Mouse (Mus musculus): ENCODE measurements at regions not wholly inside any gene's neighbourhood (a gene's known extent, or its start where the extent isn't known, plus 50 kb on each side); places are given as distances from the start of the nearest gene placed in this dataset.

DNA sequence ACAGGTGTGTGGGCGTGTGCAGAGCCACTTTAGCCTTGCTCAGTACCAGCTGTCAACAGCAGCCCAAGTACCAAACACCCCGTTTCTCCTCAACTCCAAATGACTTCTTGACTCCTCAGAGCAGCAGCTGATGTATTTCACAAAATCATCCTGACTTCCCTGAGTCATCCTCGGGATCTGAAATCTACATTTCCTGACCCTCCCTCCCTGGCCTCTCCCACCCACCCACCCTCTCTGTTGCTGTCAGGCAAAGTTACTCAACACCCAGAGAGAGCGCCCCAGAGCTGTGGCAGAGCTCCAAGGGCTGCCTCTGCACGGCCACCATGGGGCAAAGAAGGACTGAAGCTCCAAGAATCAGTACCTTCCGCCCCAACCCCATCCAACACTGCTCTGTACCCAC, 83.5 kb upstream of the Cyp1b1 start:
- Histone ChIP-seq H3K27me3 (ENCODE audit: control insufficient read depth, insufficient read depth, low read length) (no peaks in the 10 kb centered on the region), H3K4me2 (replicated peaks; ENCODE audit: low read depth) (no peak overlapping the region), H3K4me3 (ENCODE audit: low read depth, low read length) (no peak overlapping the region), H3K9ac (ENCODE audit: low read length) (no peak overlapping the region), H3K9me3 (ENCODE audit: control insufficient read depth, low read length) (no peaks in the 10 kb centered on the region), H3K27ac (replicated peaks) (no peak overlapping the region), H3K36me3 (ENCODE audit: control insufficient read depth, insufficient read depth, low read length) (no peaks in the 10 kb centered on the region), H3K4me1 (replicated peaks; ENCODE audit: control insufficient read depth, insufficient read depth) (no peaks in the 10 kb centered on the region)
- no peak for DNase-seq (ENCODE audit: low spot score)
- ATAC-seq (ENCODE audit: low FRiP score, low TSS enrichment): no peak
- TF ChIP-seq EP300 (optimal IDR thresholded peaks at IDR 0.05) (no peak), CTCF (IDR thresholded peaks at IDR 0.05; ENCODE audit: low read depth) (no peak)
- WGBS: 62% methylated on average over 6 of the region's 6 CpGs

DNA sequence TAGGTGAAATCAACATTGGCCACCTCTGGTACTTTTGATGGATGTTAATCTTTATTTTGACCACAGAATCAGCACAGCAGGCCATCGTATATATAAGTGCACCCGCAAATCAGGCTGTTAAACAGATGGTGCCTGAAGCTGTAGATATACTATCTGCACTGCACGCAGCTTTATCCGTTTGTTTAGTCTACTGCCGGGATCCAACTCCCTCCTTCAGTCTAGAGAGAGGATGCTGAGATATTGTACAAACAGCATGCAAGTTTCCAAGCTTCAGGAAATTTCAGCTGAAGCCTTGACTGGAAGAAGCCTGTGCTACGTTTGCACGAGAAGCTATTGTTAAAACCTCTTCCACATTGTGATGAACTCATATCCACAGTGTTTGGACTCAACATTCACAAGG, 75.3 kb upstream of the Cyp1b1 start:
- WGBS: 31% methylated on average over 7 of the region's 7 CpGs
- no peak for TF ChIP-seq CTCF (IDR thresholded peaks at IDR 0.05; ENCODE audit: low read depth)
- TF ChIP-seq EP300 (optimal IDR thresholded peaks at IDR 0.05): no peak
- H3K9ac ChIP-seq (ENCODE audit: low read length): no peak overlapping the region
- H3K27me3 ChIP-seq (ENCODE audit: control insufficient read depth, insufficient read depth, low read length): no peaks in the 10 kb centered on the region
- no peak overlapping the region; the same call in 1 of the 2 replicates for H3K27ac ChIP-seq (replicated peaks)
- no peak overlapping the region for H3K4me3 ChIP-seq (ENCODE audit: low read depth, low read length)
- H3K4me2 ChIP-seq (replicated peaks; ENCODE audit: low read depth): no peak overlapping the region
- H3K36me3 ChIP-seq (ENCODE audit: control insufficient read depth, insufficient read depth, low read length): no peaks in the 10 kb centered on the region
- DNase-seq (ENCODE audit: low spot score): no peak
- H3K4me1 ChIP-seq (replicated peaks; ENCODE audit: control insufficient read depth, insufficient read depth): no peaks in the 10 kb centered on the region
- no peak; the same call in 1 of the 2 replicates for ATAC-seq (ENCODE audit: low FRiP score, low TSS enrichment)
- no peaks in the 10 kb centered on the region for H3K9me3 ChIP-seq (ENCODE audit: control insufficient read depth, low read length)

DNA sequence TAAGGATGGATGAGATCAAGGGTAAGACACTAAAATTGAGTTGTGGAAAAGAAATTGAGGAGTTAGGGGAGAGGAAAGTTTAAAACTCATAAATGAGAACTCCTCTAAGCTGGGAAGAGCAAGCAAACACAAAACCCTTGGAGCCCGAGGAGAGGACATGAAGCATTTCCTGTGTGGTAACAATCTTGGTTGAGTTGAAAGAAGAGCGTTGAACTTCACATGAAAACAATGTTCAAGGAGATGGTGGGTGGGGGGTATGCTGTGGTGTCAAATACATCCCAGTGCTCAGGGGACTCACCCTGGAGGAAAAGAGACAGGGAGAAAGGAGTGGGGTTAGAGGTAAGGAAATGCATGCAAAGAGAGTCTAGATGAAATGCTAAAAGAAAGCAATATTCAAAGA, 72.3 kb upstream of the Cyp1b1 start:
- Histone ChIP-seq H3K4me1 (replicated peaks; ENCODE audit: control insufficient read depth, insufficient read depth) (no peaks in the 10 kb centered on the region), H3K9me3 (ENCODE audit: control insufficient read depth, low read length) (no peaks in the 10 kb centered on the region), H3K27me3 (ENCODE audit: control insufficient read depth, insufficient read depth, low read length) (no peaks in the 10 kb centered on the region), H3K27ac (replicated peaks) (no peak overlapping the region), H3K4me2 (replicated peaks; ENCODE audit: low read depth) (no peak overlapping the region), H3K4me3 (ENCODE audit: low read depth, low read length) (no peak overlapping the region), H3K9ac (ENCODE audit: low read length) (no peak overlapping the region), H3K36me3 (ENCODE audit: control insufficient read depth, insufficient read depth, low read length) (no peaks in the 10 kb centered on the region)
- TF ChIP-seq EP300 (optimal IDR thresholded peaks at IDR 0.05) (no peak), CTCF (IDR thresholded peaks at IDR 0.05; ENCODE audit: low read depth) (no peak)
- DNase-seq (ENCODE audit: low spot score) (no peak), ATAC-seq (ENCODE audit: low FRiP score, low TSS enrichment) (no peak)
- WGBS: 62% methylated on average over 2 of the region's 2 CpGs

DNA sequence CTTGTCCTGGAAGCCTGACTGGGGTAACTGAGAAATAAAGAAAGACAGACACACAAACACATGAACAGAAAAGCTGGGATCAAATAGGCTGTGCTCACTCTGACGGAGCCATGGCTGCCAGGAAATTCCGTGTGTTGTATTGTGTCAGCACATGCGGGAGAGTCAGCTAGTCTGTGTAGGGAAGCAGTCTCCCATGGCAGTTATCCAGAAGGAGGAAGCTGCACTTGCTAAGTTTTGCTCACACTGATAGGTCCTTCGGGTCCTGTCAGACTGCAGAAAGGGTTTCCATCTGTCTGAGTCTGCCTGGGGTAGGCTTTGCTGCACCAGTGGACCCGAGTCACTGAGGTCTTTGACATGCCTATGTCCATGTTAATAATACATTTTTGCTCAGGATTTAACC, 71.8 kb upstream of the Cyp1b1 start:
- no peak for DNase-seq (ENCODE audit: low spot score)
- Histone ChIP-seq H3K9me3 (ENCODE audit: control insufficient read depth, low read length) (no peaks in the 10 kb centered on the region), H3K27me3 (ENCODE audit: control insufficient read depth, insufficient read depth, low read length) (no peaks in the 10 kb centered on the region), H3K4me3 (ENCODE audit: low read depth, low read length) (no peak overlapping the region), H3K27ac (replicated peaks) (no peak overlapping the region), H3K9ac (ENCODE audit: low read length) (no peak overlapping the region), H3K4me1 (replicated peaks; ENCODE audit: control insufficient read depth, insufficient read depth) (no peaks in the 10 kb centered on the region), H3K36me3 (ENCODE audit: control insufficient read depth, insufficient read depth, low read length) (no peaks in the 10 kb centered on the region), H3K4me2 (replicated peaks; ENCODE audit: low read depth) (no peak overlapping the region)
- 0 out of 2 replicates have a peak, but pooled peaks have one; percentile 18 for ATAC-seq (ENCODE audit: low FRiP score, low TSS enrichment)
- 44% methylated on average over 5 of the region's 5 CpGs for WGBS
- TF ChIP-seq CTCF (IDR thresholded peaks at IDR 0.05; ENCODE audit: low read depth): no peak
- no peak for TF ChIP-seq EP300 (optimal IDR thresholded peaks at IDR 0.05)

DNA sequence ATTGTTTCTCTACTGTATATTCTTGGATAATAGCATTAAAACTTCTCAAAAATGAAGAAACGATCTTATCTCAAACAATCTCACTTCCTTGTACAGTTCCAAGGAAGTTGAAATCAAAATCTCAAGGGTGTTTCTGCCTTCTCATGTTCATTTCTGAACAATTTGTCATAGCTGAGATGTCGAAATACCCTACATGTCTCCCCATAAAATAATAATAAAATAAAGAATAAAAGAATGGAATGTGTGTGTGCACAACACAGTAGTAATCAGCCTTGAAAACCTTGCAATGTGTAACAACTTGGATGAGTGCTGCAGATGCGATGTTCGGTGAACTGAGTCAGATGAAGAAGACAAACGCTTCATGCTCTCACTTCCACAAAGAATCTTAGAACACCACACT, 71.4 kb upstream of the Cyp1b1 start:
- H3K9me3 ChIP-seq (ENCODE audit: control insufficient read depth, low read length): no peaks in the 10 kb centered on the region
- H3K4me3 ChIP-seq (ENCODE audit: low read depth, low read length): no peak overlapping the region
- H3K4me2 ChIP-seq (replicated peaks; ENCODE audit: low read depth): no peak overlapping the region
- H3K27ac ChIP-seq (replicated peaks): no peak overlapping the region
- no peaks in the 10 kb centered on the region for H3K27me3 ChIP-seq (ENCODE audit: control insufficient read depth, insufficient read depth, low read length)
- ATAC-seq (ENCODE audit: low FRiP score, low TSS enrichment): no peak
- no peak for TF ChIP-seq CTCF (IDR thresholded peaks at IDR 0.05; ENCODE audit: low read depth)
- no peak for TF ChIP-seq EP300 (optimal IDR thresholded peaks at IDR 0.05)
- WGBS: 82% methylated on average over 5 of the region's 5 CpGs
- no peaks in the 10 kb centered on the region for H3K36me3 ChIP-seq (ENCODE audit: control insufficient read depth, insufficient read depth, low read length)
- H3K9ac ChIP-seq (ENCODE audit: low read length): no peak overlapping the region
- H3K4me1 ChIP-seq (replicated peaks; ENCODE audit: control insufficient read depth, insufficient read depth): no peaks in the 10 kb centered on the region
- no peak for DNase-seq (ENCODE audit: low spot score)

DNA sequence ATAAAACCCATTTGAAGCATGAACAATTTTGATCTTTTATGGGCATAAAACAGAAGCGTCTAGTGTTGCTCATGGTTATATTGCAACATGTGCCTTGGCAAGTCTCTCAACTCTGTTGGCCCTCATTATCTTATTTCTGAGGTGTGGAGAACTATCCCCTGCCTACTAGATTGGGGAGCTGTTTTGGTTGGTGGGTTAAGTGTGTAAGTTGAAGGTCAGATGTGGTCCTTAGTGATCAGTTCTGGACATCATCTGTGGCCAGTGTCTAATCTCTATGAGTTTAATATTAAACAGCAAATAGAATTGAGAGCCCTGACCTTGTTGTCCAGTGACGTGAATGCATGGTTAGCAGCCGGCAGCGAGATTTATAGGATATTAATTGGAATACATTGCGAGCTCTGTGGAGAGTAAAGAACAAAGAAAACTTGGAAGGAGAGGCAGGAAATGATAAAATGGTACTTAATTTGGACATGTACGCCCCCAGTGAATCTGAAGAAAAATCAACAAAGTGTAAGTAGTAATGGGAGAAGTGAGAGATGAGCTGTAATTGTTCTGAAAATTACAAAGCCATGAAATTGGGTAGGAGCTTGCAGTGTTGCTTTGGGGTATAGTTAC, 69.5 kb upstream of the Cyp1b1 start:
- Histone ChIP-seq H3K9ac (ENCODE audit: low read length) (no peak overlapping the region), H3K4me1 (replicated peaks; ENCODE audit: control insufficient read depth, insufficient read depth) (no peaks in the 10 kb centered on the region), H3K9me3 (ENCODE audit: control insufficient read depth, low read length) (no peaks in the 10 kb centered on the region), H3K36me3 (ENCODE audit: control insufficient read depth, insufficient read depth, low read length) (no peaks in the 10 kb centered on the region), H3K4me3 (ENCODE audit: low read depth, low read length) (no peak overlapping the region), H3K4me2 (replicated peaks; ENCODE audit: low read depth) (no peak overlapping the region), H3K27me3 (ENCODE audit: control insufficient read depth, insufficient read depth, low read length) (no peaks in the 10 kb centered on the region), H3K27ac (replicated peaks) (no peak overlapping the region)
- ATAC-seq (ENCODE audit: low FRiP score, low TSS enrichment) (no peak), DNase-seq (ENCODE audit: low spot score) (no peak)
- TF ChIP-seq EP300 (optimal IDR thresholded peaks at IDR 0.05) (no peak), CTCF (IDR thresholded peaks at IDR 0.05; ENCODE audit: low read depth) (no peak)
- 71% methylated on average over 6 of the region's 6 CpGs for WGBS
